Mouse (Mus musculus) megakaryocyte, embryonic 14.5 days (primary cell): ENCODE data around the gene Xylt1.

Experiments
- FLI1 ChIP-seq: IDR thresholded peaks from 2 replicates; pipeline ENCODE4 v1.6.1; 2012; ENCODE audit warnings: low read length, inconsistent platforms, mixed read lengths
- GATA1 ChIP-seq: IDR thresholded peaks from 3 replicates; pipeline ENCODE4 v1.6.1; 2012; ENCODE audit warnings: mixed read lengths, low read length, inconsistent platforms, borderline replicate concordance

- TF ChIP-seq GATA1 (no peak), FLI1 (no peak)
Observed at GRCm38 (mm10) chr7:117637997-117638396, 257.2 kb downstream of the Xylt1 start.
